Mouse (Mus musculus) kidney, postnatal 36 days (tissue): ENCODE measurements around the gene Zfp775.

Source experiments
- DNase-seq, 2 experiments: peaks; one replicate each; pipeline ENCODE4 v3.0.0; 2021 to 2022; ENCODE audit warnings: mixed read lengths in 2 of 2

Gene Zfp775

DNA sequence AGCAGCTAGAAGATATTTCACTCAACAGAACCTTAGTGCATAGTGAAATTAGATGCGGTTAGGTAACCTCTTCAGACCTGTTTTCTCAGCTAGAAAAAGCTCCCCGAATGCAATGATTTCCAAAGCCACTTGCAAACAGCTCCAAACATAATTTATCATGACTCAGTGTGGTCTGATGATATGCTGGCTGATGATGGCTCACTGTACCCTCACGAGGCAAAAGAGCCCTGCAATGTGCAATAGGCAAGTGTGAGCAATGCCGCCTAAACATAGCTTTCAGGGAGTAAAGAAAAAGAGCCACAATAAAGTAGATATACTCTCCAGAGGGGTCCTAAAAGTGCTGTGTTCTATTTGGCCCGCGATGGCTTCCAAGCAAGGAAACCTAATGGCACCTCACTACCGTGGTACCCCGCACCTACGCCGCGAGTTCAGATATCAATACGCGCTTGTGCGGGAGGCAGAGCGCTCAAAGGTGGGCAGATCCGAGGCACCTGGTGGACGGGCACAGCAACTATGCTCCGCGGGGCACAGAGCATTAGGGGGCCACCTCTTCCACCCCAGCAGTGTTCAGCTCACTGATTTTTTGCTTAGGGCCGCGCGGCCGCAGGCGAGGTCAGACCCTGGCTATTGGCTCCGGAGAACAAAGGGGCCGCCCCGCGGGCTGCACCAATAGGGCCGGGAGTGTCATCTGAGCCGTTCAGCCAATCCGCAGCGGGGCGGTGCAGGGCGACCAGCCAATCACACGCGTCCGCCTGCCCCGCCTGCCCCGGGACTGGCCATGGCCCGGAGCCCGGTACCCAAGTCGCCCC is at the start of gene Zfp775:
Zfp775 (plus strand) TSS at position 793 of the 809 bp plus-strand sequence.
- DNase-seq, result peak; percentile 99

DNA sequence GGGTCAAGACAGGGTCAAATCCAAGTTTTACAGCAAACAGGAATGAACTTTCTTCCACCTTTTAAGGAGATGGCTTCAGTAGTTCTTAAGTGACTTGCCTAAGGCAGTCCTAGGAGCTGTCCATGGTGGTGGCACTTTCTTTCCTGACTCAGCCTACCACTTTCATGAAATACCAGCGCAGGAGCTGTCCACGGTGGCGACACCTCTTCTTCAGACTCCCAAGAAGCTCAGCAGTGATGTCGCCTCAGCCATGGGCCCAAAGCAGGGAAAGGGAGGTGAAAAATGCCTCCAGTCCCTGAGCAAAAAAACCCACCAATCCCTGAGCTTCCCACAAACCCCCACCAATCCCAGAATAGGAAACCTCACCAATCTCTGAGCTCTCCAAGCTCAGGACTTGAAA is 48.9 kb upstream of the Zfp775 start:
- peak in 1 of 2 experiments; percentile 71 for DNase-seq

DNA sequence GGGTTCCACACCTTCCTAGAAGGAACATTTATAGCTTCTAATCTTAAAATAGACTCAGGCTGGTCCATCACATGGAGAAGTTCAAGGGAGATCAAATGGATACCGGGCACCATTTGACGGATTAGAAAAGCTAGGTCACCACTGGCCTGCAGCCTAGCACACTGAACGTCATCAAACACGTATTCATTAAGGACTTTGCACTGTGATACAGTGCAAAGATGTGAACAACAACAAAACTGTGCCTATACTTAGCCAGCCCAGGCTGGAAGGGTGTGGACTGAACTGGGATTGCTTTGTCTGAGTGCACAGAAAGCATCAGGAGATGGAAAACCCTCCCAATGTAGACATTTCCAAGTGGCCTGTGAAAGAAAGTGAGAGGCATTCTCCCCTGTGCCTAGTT is 48.0 kb upstream of the Zfp775 start:
- DNase-seq, result no peak

DNA sequence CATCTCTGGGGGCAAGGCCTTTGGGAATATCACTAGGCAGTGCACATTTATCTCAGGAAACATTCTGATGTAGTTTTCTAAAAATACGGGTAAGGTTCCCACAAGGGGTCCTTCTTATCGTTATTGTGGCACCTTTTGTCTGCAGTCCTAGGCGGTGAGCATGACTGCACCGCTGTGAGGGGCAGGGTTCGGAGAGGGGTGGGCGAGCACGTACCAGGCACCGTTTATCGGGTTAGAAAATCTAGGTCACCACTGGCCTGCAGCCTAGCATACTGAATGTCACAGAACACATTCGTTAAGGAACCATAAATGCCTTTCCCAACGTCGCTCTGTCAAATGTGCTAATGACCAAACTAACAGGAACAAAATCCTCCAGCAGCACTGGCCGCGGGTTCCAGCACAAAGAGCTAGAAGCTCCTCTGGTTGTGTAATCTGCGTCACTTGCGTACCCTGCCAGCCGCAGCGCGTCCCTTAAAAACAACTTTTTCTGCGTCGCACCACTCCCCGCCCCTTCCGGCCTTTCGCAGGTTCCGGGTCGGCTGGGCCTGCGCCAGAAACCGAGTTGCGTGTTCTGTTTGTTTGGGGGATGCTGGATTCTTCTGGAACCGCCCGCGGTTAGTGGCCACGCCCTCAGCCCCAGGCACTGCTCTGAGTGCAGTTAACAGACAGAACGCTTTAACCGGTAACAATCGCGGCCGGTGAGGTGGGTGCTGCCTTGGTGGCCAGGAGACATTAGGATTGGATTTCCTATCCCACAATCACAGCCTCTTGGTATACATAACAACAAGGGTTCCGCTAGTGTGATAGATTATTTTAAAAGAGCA is 47.4 kb upstream of the Zfp775 start, which contains the start of gene Lrrc61:
Lrrc61 (plus strand) TSS at position 517 of the 824 bp plus-strand sequence.
- peak; percentile 98 to 99 for DNase-seq

DNA sequence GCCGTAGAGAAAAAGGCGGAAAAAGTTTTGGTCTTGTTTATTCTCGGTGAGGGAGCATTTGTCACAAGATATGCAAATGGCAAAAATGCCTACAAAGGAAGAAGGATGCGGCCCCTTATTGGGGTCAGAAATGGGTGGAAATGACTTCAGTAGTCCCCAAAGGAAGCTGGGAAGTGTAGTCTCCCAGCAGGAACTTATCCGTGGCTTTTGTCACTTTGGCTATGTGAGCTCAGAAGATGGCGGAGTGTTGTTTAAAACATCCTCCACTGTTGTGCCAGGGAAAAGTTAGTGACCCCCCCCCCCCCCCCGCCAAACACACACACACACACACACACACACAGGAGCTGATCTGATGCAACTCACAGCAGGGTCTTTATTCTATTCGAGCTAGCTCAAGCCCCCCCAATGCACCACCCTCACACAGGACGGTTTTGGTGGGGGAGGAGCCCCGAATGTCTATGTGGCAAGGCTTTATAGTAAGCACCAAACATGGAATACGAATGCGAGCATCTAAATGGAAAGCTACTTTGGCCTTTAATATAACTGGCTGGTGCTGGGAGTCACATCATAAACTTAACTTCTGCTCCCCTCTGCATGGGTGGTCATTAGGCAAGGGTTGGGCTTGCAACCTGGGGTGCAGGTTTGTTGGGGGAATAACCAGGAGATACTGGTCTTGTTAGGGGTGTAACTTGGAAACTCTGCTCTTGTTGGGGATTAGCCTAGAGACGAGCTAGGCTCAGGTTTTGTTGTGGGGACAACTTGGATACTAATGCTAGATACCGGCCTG is 46.6 kb upstream of the Zfp775 start:
- peak; percentile 63 to 85 for DNase-seq

DNA sequence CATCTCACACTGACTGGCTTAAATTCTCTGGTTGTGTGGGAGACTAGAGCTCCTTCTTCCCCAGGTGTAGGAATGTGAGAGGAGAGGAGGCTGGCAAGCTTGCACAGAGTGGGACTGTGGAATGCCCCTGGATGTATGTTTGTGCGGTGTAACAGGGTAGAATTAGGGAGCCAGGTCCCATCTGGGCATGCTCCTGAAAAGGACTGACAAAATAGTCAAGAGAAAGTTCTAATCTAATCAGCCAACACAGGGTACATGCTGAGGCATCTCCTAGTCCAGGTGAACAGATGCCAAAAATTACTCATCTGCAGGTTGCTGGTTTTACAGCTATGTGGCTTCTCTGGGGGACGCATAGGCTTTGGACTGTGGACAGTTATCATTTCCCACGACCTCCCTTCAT is 45.9 kb upstream of the Zfp775 start:
- DNase-seq, result no peak

DNA sequence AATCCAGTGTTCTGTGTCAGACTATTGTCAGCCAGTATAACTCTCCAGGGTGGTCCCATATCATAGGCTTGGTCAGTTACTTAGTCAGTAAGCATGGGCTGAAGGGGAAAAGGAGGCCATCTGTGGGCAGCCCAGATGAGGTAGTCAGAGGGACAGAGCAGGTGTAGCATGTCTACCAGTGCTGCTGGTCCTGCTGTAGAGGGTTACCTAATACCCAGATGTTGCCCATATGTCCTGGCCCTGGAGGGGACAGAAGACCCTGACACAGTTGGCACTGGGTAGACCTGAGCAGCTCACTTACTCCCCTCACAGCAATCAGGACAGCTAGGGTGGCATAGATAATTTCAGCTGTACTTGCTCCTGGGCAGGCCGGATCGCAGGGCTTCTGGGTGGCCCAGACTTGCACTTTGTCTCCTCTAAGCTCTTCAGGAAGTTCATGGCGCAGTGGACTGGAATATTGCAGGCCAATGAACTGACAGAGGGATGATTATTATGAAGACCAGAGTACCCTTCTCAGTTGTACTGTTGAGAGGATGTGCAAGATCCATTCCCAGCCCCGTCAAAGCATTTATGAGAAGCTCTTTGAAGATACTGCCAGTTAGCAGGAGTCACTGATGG is 36.1 kb upstream of the Zfp775 start:
- DNase-seq, result peak; percentile 36 to 49

DNA sequence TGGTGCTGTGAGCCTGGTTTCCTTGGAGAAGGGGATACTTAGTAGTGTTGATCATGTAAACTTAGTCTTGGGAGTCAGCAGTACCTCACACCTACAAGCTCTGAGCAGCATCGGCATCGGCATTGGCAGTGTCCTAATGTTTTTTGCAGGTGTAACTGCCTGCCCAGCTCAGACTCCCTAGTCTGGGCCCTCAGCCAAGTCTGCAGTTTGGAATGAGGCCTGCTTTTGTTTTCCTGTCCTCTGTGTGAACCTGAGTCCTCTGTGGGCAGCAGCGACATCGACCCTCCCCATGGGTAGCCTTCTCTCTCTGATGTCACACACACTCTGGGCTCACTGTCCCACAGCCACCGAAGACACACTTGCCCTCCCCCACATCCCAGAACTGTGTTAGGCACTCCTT is 35.6 kb upstream of the Zfp775 start:
- DNase-seq, result peak; percentile 90 to 92

DNA sequence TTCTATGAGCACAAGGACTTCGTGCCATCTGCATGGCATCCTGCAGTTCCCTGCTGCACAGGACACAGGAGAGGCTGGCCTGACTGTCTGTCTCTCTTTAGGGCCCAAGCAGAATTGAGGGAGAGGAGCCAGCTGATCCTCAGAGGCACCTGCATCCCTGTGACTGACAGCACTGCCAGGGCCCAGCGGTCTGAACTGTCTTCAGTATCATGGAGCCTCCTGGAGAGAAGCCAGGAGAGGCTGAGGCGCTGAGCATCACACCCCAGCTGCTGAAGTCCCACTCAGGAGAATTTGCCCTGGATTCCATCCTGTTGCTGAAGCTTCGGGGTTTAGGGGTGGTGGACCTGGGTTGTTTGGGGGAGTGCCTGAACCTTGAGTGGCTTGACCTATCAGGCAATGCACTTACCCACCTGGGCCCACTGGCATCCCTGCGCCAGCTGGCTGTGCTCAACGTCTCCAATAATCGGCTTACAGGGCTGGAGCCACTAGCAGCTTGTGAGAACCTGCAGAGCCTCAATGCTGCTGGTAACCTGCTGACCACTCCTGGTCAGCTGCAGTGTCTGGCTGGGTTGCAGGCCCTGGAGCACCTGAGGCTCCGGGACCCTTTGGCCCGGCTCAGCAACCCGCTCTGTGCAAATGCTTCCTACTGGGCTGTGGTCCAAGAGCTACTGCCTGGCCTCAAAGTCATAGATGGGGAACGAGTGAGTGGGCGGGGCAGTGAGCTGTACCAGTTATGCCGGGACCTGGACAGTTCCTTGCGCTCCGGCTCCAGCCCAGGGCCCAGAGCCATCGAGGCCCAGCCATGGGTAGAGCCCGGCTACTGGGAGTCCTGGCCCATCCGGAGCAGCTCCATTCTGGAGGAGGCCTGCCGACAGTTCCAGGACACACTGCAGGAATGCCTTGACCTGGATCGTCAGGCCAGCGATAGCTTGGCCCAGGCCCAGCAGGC is 33.6 kb upstream of the Zfp775 start:
- DNase-seq, result peak; percentile 86

DNA sequence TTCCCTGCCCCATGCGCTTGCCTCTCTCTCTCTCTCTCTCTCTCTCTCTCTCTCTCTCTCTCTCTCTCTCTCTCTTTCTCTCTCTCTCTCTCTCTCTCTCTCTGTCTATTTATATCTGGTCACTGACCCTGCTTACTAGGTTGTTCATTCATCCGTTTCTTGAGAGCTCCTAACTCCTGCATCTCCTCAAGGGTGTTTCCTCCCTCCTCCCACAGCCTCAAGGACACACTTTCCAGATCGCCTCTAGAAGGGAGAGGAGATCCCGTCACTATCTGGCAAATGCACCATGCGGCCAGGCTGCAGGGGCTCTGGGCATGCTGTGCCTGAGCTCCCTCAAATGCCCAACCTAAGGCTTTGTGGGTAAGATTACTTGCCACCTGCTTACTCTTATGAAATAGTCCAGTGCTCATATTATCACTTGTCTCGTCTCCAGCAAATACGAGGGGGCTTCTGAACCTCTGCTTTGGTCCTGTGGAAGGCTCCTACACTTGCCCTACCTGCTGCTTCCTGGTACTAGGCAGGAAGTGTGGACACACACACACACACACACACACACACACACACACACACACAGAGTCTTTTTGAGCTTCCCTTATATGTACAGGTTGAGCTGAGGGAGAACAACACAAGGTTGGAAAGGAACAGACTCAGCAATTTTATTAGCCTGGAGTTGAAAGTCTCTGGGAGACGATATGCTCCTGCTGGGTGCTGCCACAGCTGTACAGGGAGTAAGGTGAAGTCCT is 32.6 kb upstream of the Zfp775 start:
- peak; percentile 45 to 57 for DNase-seq

DNA sequence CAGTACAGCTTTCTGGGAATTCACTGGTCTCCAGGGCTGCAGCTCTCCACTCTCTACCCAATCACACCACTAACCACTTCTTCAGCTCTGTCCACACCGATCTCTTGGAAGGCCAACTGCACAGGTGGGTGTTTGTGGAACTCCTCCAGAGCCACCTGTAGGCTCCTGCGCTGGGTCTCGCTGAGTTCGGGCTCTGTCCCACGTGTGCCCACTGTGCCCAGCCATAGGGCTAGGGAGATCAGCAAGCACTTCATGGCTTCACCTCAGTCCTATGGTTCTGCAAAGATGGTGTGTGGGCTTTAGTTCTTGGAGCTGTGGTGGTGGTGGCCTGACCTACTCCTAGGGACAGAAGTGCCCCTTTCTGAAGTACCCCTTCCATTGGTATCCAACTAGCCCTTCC is 29.8 kb upstream of the Zfp775 start:
- DNase-seq, result no peak

DNA sequence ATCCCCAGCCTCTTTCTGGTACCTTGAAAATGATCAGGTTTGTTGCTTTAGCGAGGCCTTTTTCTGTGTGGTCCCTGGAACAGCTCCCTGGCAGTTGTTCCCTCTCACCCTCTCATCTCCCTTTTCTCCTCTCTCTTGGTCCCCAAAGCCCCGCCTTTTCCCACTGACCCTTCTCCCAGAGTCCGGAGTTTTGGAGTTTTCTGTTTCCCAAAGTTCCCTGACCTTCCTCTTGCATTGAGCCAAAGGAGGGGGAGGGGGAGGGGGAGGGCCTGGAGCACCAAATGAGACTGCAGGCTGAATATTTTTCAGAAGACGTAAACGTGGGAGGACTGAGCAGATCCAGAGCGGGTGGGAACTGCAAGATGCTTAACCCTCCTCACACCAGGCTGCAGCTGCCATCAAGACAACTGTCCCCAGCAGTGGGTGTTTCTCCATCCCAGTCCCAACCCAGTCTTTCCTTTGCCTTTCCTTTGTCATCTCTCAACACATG is 29.2 kb upstream of the Zfp775 start, which contains the start of gene Rarres2:
Rarres2 (minus strand) TSS at position 218 of the 490 bp plus-strand sequence.
- DNase-seq, result peak; percentile 73 to 74

DNA sequence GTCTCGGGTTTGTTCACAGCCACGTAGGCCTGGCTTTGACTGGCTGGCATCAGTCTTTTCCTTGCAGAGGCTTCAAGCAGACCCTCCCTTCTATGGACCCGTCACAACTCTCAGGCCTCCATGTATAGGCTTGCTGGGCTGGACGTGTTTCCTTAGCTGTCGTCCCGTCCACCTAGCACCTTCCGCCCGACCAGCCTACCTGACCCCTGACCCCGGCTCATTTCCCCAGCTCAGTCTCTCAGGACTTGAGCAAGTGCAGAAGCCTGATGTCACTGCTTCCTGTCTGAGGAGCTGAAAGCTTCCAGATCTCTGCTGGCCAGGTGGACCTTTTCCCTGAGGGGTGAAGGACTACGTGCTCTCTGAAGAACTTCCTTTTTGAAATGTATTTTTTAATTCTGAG is 28.6 kb upstream of the Zfp775 start:
- DNase-seq, result peak; percentile 52 to 63

DNA sequence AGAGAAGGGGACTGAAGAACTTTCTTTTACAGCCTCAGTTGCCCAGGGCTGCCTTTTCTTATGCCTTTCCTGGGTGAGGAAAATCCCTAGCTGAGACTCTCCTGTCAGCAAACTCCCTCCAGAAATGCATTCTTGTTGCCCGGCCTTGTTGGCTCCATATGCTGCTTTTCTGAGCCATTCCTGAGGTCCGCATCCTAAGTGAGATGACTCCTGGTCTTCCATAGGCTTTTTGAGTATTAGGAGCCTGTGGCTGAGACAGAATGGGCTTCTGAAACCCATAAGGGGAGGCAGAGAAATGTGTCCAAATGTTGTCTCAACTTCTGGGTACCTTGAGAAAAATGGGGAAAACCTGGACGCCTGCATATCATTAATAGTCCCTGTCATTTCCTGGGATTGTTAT is 27.9 kb upstream of the Zfp775 start:
- DNase-seq, result no peak

DNA sequence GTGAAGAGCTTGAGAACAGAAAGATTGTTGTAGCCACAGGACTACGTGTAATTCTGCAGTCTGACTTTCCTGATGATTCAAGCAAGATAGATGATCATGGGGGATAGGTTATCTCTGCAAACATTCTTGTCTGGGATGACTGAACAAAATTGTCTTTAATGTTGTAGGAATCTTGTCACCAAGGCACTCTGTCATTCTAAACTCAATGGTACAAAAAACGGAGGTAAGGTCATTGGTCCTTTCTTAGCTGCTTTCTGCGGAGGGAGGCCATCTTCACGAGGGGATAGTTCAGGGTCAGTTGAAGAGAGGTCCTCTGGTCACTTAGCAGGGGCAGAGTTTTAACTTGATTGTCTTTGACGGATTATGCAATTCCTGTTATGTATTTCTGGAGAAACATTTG is 23.1 kb upstream of the Zfp775 start:
- no peak for DNase-seq

DNA sequence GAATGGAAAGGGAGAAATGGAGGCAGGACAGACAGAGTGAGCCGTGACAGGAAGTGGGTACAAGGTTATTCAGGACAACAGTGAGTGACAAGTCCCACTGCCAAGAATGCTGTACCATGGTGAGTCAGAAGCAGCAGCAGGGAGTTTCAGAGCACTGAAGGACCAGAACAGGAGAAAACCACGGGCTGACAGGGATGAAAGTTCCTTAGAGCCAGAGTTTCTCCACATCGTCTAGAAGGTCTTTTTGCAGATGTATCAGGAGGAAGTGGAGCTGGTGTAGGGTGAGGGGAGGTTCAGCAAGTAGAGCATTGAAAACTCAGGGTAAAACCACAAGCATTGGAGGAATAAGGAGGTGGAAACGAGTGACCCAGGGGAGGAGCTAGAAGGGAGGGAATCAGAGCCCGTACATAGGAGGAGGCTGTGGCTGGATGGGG is 22.6 kb upstream of the Zfp775 start:
- DNase-seq, result no peak

DNA sequence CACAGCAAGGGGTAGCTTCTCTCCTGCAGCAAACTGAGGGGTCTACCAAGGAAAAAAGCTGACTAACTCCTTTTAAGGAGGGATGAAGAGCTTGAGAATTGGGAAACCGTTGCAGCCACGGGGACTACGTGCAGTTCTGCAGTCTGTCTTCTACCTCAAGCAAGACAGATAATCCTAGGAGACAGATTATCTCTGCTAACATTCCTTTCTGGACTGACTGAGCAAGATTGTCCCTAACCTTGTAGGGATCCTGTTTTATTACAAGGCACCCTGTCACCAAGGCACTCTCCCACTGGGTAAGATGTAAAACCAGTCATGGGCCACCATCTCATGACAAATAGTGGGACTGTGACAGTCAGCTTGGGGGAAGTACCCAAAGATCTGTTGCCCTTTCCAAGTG is 20.6 kb upstream of the Zfp775 start:
- DNase-seq, result no peak

DNA sequence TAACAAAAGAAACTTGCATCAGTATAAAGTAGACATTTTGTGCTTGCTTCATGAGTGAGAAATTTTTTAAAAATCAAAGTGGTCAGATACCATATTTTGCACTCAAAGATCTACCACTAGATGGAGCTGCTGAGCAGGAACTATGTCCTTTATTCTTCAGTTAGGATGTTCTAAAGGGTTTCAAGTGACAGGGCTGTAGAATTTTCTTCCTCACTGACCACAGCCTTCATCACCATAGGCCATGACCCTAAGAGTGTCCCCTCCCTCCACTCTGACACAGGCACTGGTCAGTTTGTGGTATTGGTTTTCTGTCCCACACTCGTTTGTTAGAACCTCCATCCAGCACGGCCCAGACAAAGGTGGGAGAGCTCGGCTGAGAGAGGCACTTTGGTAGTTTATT is 19.8 kb upstream of the Zfp775 start:
- peak; percentile 63 to 64 for DNase-seq

DNA sequence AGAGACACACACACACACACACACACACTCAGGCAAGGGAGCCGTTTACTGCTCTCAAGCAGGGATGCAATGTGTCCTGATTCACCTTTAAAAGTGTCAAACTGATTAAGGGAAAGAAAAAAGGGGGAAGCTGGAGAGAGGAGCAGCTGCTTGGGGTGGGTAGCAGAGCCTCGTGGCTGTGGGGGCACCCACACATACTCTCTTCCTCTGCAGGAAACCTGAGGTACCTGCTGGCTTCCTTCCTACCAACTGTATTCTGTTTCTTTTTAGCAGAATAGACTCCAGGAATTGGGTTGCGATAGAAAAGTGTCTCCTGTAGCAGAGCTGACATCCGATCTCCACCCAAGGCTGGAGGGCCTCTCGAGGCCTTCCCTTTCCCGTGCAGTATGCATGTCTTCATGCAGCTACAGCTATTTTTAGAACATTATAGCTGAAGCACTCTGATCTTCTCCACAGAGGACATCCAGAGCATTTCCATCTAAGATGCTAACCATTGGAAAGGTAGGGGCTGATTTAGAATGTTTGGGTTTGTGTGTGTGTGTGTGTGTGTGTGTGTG is 12.6 kb upstream of the Zfp775 start, which contains the start of gene Gm45021:
Gm45021 (plus strand) TSS at position 417 of the 557 bp plus-strand sequence.
- no peak for DNase-seq
